Mouse (Mus musculus) intestine, postnatal 0 days (tissue): ENCODE measurements around the gene Ptpn13. TPM values are rescaled to one million over a fixed set of nuclear protein-coding genes. Genes with fewer than 3 reads are reported as not detected.

ENCODE experiments used
- ATAC-seq: fragments of 200-750 bp; cut with Nextera tagmentation; 2 replicates; pipeline ENCODE4 v1.8.0; 2017; ENCODE audit warnings: mild to moderate bottlenecking, moderate TSS enrichment, moderate library complexity
- H3K27ac ChIP-seq: fragments of 300-500 bp; sonication (generic); 2 replicates; pipeline ENCODE4 v1.5.1; 2014; ENCODE audit warnings: mild to moderate bottlenecking, low read depth, low read length, moderate library complexity
- H3K27me3 ChIP-seq: fragments of 300-500 bp; sonication (generic); replicated peaks from 2 replicates; pipeline ENCODE4 v1.6.1; 2014; ENCODE audit warnings: low read length, mixed read lengths; ENCODE audit not compliant: control insufficient read depth, insufficient read depth
- H3K36me3 ChIP-seq: fragments of 300-500 bp; sonication (generic); 2 replicates; pipeline ENCODE4 v1.6.1; 2014; ENCODE audit warnings: mild to moderate bottlenecking, moderate library complexity; ENCODE audit not compliant: control insufficient read depth, insufficient read depth
- H3K4me1 ChIP-seq: fragments of 300-500 bp; sonication (generic); replicated peaks from 2 replicates; pipeline ENCODE4 v1.6.1; 2014; ENCODE audit warnings: antibody characterized with exemption, low read length, mixed read lengths; ENCODE audit not compliant: control insufficient read depth, insufficient read depth
- H3K4me2 ChIP-seq: fragments of 300-500 bp; sonication (generic); replicated peaks from 2 replicates; pipeline ENCODE4 v1.6.1; 2014; ENCODE audit warnings: low read depth, mild to moderate bottlenecking, moderate library complexity
- H3K4me3 ChIP-seq: fragments of 300-500 bp; sonication (generic); 2 replicates; pipeline ENCODE4 v1.5.1; 2014; ENCODE audit warnings: low read depth, low read length
- H3K9ac ChIP-seq: fragments of 300-500 bp; sonication (generic); 2 replicates; pipeline ENCODE4 v1.6.1; 2014; ENCODE audit warnings: mild to moderate bottlenecking, low read depth, low read length
- H3K9me3 ChIP-seq: fragments of 300-500 bp; sonication (generic); 2 replicates; pipeline ENCODE4 v1.6.1; 2016; ENCODE audit warnings: mixed run types; ENCODE audit not compliant: control insufficient read depth
- CTCF ChIP-seq: sonication (generic); IDR thresholded peaks from 2 replicates; pipeline ENCODE4 v1.5.1; 2016; ENCODE audit warnings: low read depth, mild to moderate bottlenecking, control low read depth, antibody characterized with exemption, moderate library complexity
- WGBS: fragments of 180-500 bp; shearing (Covaris S2); extraction: QIAGEN DNeasy Blood & Tissue Kit; methylation state at CpG from one replicate; pipeline ENCODE4 v1.1.7; 2014; 5-methylcytosine and 5-hydroxymethylcytosine counted together
- polyA plus RNA-seq: library from polyadenylated mRNA; unstranded; fragments of >200 nt; fragmentation: Nextera tagmentation; extraction: Ambion mirVana; gene quantifications from 2 replicates; pipeline ENCODE4 v1.2.1, GENCODE M21; 2015

Ptpn13 gene
- polyA plus RNA-seq, 1 experiment from 2014 or later: 0.90 TPM

- Histone ChIP-seq H3K4me1 (0 out of 2 replicates have a peak, but pooled peaks cover 5% of the 10 kb centered on the region), H3K27me3 (0 out of 2 replicates have a peak, but pooled peaks cover 7% of the 10 kb centered on the region), H3K36me3 (no peaks in the 10 kb centered on the region), H3K9me3 (no peaks in the 10 kb centered on the region), H3K9ac (peak overlapping the region; percentile 59), H3K27ac (peak overlapping the region; percentile 41; the same call in 1 of the 2 replicates), H3K4me3 (peak overlapping the region; percentile 78), H3K4me2 (peak overlapping the region; percentile 99)
- no peak for TF ChIP-seq CTCF
- peak; percentile 29; the same call in 1 of the 2 replicates for ATAC-seq
- under 1% methylated on average over 63 of the region's 67 CpGs for WGBS
Measured at GRCm38 (mm10) chr5:103425363-103426031, 505 bp downstream of the Ptpn13 start.

DNA sequence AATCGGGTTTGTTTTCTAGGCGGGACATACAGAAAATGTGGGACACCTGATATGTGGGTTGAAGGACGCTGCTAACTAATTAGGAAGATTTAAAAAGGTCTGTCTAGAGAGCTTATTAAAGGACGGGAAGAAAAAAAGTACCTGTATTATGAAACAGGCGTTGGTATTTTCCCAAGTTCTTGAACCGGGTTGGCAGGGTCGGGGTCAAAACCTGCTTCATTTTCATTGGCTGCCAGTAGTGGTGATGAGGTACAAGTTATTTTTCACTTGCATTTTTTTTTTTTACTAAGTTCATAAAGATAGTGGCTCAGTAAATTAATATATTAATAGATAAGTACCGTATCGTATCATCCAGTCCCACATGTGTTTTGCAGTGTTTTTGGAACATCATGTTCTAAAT, 1.3 kb downstream of the Ptpn13 start:
- 0 out of 2 replicates have a peak, but pooled peaks cover 7% of the 10 kb centered on the region for H3K27me3 ChIP-seq
- 0 out of 2 replicates have a peak, but pooled peaks cover 5% of the 10 kb centered on the region for H3K4me1 ChIP-seq
- no peaks in the 10 kb centered on the region for H3K36me3 ChIP-seq
- H3K9me3 ChIP-seq: no peaks in the 10 kb centered on the region
- ATAC-seq: no peak
- H3K27ac ChIP-seq: no peak overlapping the region
- WGBS: 12% methylated on average over 9 of the region's 9 CpGs
- TF ChIP-seq CTCF: no peak
- peak overlapping the region; percentile 78 for H3K4me3 ChIP-seq
- H3K9ac ChIP-seq: no peak overlapping the region
- peak overlapping the region; percentile 99 for H3K4me2 ChIP-seq

- Histone ChIP-seq H3K4me3 (no peak overlapping the region), H3K36me3 (no peaks in the 10 kb centered on the region), H3K4me1 (0 out of 2 replicates have a peak, but pooled peaks cover 2% of the 10 kb centered on the region), H3K27me3 (no peaks in the 10 kb centered on the region), H3K9me3 (no peaks in the 10 kb centered on the region), H3K4me2 (no peak overlapping the region), H3K27ac (no peak overlapping the region), H3K9ac (no peak overlapping the region)
- TF ChIP-seq CTCF: no peak
- 71% methylated on average over 3 of the region's 3 CpGs for WGBS
- ATAC-seq: no peak
Measured at GRCm38 (mm10) chr5:103430986-103431385, 6.0 kb downstream of the Ptpn13 start.

DNA sequence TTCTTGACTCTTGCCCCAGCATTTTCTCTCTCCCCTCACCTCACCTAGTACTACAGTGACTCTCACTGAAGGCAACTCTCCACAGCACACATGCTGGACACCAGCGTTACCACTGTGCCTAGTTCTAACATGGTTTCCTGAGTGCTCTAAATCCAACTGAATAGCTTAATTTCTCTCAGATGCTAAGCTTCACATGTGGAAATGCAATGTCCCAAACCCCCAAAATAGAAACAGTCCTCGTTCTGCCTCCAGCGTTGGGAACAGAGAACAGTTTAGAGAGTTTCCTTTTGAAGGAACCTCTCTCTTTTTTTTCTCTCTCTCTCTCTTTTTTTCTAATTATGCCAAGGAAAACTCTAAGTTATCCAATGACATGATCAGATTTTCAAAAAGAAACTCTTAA, 6.5 kb downstream of the Ptpn13 start:
- no peak for ATAC-seq
- 73% methylated on average over 3 of the region's 3 CpGs for WGBS
- Histone ChIP-seq H3K9ac (no peak overlapping the region), H3K4me2 (no peak overlapping the region), H3K9me3 (no peaks in the 10 kb centered on the region), H3K27me3 (no peaks in the 10 kb centered on the region), H3K36me3 (no peaks in the 10 kb centered on the region), H3K27ac (no peak overlapping the region), H3K4me3 (no peak overlapping the region), H3K4me1 (0 out of 2 replicates have a peak, but pooled peaks cover 3% of the 10 kb centered on the region)
- no peak for TF ChIP-seq CTCF

DNA sequence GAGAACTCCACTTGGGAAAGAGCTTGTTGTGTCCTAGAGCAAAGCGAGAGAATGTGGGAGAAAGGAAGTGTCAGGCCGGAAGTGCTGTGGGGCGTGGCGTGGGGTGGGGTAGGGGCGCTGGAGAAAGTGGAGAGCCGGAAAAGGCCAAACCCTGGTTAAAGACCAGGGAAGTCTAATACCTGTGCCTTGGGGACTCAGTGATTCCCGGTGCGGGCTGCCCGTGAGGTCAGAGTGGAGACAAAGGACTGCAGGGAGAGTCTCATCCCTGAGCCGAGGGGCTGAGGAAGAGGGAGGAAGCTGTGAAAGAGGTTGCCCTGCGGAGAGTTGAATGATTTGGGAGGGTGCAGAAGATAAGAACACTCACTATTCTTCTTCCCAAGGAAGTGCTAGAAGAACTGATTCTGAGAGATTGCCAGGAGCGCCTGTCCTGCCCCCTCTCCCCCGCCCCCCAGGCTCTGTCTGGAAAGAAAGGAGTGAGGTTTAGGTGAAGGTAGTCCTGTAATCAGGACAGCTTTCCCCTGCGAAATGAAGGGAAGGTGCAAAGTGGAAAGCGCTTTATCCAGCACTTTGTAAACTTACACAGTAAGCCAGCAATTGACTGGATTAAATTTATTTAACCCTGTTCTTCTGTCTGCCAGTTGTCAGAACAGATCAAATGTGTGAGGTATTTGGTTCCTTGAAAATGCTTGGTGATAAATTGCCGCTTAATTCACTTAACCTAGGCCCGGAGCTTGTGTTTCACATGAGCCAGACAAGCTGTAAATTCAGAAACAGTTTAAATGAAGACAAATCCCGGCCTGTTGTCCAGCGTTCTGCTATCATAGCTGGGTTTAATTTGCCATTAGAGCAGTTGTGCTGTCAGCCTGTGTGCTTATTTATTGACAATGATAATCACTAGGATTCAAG, 11.3 kb downstream of the Ptpn13 start:
- no peak overlapping the region for H3K27ac ChIP-seq
- H3K4me2 ChIP-seq: peak overlapping the region; percentile 58
- H3K4me1 ChIP-seq: 0 out of 2 replicates have a peak, but pooled peaks cover 3% of the 10 kb centered on the region
- 25% methylated on average over 19 of the region's 19 CpGs for WGBS
- no peaks in the 10 kb centered on the region for H3K9me3 ChIP-seq
- H3K27me3 ChIP-seq: no peaks in the 10 kb centered on the region
- peak overlapping the region; percentile 18 for H3K4me3 ChIP-seq
- H3K9ac ChIP-seq: no peak overlapping the region
- ATAC-seq: 0 out of 2 replicates have a peak, but pooled peaks have one; percentile 38
- TF ChIP-seq CTCF: no peak
- no peaks in the 10 kb centered on the region for H3K36me3 ChIP-seq

DNA sequence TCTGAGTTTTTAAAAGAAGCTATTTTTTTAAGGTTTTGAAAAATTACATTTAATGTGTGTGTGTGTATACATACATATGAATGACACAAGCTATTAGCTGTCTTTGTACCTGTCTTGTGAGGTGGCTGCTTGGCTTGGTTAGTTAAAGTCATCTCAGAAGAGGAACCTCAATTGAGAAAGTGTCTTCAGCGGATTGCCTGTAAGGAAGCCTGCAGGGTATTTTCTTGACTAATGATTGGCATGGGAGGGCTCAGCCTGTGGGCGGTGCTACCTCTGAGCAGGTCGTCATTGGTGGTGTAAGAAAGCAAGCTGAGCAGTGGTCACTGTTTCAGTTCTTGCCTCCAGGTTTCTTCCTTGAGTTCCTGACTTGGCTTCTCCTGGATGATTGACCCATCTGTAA, 12.7 kb downstream of the Ptpn13 start:
- no peak overlapping the region for H3K4me3 ChIP-seq
- no peaks in the 10 kb centered on the region for H3K27me3 ChIP-seq
- TF ChIP-seq CTCF: no peak
- no peak overlapping the region for H3K4me2 ChIP-seq
- H3K36me3 ChIP-seq: no peaks in the 10 kb centered on the region
- H3K27ac ChIP-seq: no peak overlapping the region
- 68% methylated on average over 3 of the region's 3 CpGs for WGBS
- H3K9me3 ChIP-seq: no peaks in the 10 kb centered on the region
- H3K4me1 ChIP-seq: 0 out of 2 replicates have a peak, but pooled peaks cover 3% of the 10 kb centered on the region
- no peak overlapping the region for H3K9ac ChIP-seq
- no peak for ATAC-seq
